Mouse (Mus musculus): ENCODE results near the gene Gemin8. TPM values are rescaled to one million over a fixed set of nuclear protein-coding genes. Genes with fewer than 3 reads are reported as not detected.

Gemin8 gene
- polyA plus RNA-seq, 1 experiment from 2014 or later = 9.1 TPM

DNA sequence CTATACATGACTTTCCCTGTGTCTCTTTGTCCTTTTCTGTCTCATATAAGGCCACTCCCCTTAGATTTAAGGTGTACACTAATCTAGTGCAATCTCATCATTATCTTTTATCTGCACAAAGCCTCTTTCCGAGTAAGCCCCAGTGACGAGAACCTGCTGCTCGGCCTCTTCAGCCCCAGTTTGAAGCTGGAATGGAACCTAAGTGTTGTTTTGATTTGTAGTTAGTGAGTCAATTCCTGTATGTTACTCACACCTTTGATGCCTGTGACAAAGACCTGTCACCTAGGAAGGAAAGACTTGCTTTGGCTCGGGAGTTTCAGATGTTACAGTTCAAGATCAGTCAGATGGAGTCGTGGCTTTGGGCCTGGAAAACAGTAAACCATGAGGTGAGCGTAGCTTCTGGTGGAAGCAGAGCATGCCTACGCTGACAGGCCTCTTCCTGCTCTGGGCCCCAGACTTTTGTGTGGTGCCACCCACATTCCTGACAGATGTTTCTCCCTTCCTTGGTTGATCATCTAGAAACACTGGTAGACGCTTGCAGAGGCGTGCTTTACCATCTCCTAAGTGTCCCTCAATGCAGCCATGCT, 15.2 kb downstream of the Gemin8 start:
- no peak overlapping the region for H3K9ac ChIP-seq
- no peaks in the 10 kb centered on the region for H3K4me1 ChIP-seq
- no peak overlapping the region for H3K4me2 ChIP-seq
- no peaks in the 10 kb centered on the region for H3K27me3 ChIP-seq (replicated peaks)
- no peak for ATAC-seq
- no peak overlapping the region for H3K4me3 ChIP-seq
- no peak overlapping the region for H3K27ac ChIP-seq
- 81% methylated on average over 9 of the region's 9 CpGs for WGBS (ENCODE audit: insufficient replicate concordance)
- no peaks in the 10 kb centered on the region for H3K9me3 ChIP-seq (replicated peaks)
- H3K36me3 ChIP-seq = 0 out of 2 replicates have a peak, but pooled peaks cover 5% of the 10 kb centered on the region

DNA sequence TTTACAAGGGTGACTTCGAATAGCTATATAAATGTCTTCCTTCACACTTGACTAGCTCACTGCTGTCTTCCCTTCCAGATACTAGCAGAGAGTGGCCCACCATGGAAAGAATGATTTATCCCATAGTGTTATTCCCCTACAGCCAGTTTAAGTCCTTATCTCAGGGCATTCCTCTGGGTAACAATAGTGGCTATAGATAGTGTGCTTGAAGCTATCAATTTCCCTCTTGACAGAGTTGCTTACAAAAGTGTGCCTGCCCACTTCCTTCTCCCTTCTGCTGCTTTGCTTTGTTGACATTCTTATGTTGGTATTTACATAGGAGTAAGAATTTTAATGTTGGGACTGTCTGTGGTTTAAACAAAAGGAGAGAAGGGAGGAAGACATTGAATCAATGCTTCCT, 17.5 kb downstream of the Gemin8 start:
- Histone ChIP-seq H3K9ac (no peak overlapping the region), H3K27ac (no peak overlapping the region), H3K4me3 (no peak overlapping the region), H3K36me3 (peaks cover 5% of the 10 kb centered on the region; the same call in 1 of the 2 replicates), H3K9me3 (replicated peaks) (no peaks in the 10 kb centered on the region), H3K4me1 (no peaks in the 10 kb centered on the region), H3K27me3 (replicated peaks) (no peaks in the 10 kb centered on the region), H3K4me2 (no peak overlapping the region)
- no peak for ATAC-seq
- WGBS (ENCODE audit: insufficient replicate concordance) = 38% methylated on average over 1 of the region's 1 CpGs

DNA sequence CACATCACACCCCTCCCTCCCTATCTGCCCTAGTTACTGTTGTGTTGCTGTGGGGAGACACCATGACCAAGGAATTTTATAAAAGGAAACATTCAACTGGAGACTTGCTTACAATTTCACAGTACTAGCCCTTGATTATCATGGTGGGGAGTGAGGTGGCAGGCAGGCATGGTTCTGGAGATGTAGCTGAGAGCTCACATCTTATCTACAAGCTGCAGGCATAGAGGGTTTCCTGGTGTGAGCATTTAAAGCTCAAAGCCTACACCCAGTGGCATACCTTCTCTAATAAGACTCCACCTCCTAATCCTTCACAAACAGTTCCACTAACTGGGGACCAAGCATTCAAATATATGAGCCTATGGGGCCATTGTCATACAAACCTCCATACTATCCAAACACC, 26.1 kb downstream of the Gemin8 start:
- no peak overlapping the region for H3K4me3 ChIP-seq
- no peak overlapping the region for H3K27ac ChIP-seq
- no peak overlapping the region for H3K4me2 ChIP-seq
- H3K9me3 ChIP-seq (replicated peaks) = no peaks in the 10 kb centered on the region
- no peaks in the 10 kb centered on the region for H3K27me3 ChIP-seq (replicated peaks)
- H3K36me3 ChIP-seq = peaks cover 6% of the 10 kb centered on the region; the same call in 1 of the 2 replicates
- peak; percentile 80 for ATAC-seq
- no peaks in the 10 kb centered on the region for H3K4me1 ChIP-seq
- H3K9ac ChIP-seq = no peak overlapping the region

DNA sequence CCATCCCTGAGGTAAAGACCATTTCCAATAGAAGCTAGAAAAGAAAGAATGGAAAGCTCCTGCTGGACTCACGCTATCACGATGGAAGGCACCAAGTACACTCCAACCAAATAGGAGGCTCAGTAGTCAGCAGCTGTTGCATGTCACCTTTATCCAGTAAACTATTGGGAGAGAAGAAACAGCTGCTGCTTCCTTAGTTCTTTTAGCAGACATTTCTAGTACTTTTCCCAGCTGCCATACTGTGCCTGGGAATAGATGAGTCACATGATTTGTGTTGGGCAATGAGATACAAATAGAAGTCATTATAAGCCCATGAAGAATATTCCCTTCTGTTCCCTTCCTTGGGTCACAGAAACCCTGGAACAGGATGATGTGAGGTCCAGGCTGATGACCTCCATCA, 28.0 kb downstream of the Gemin8 start:
- H3K9ac ChIP-seq = no peak overlapping the region
- H3K4me2 ChIP-seq = no peak overlapping the region
- ATAC-seq = no peak
- no peaks in the 10 kb centered on the region for H3K4me1 ChIP-seq
- H3K9me3 ChIP-seq (replicated peaks) = no peaks in the 10 kb centered on the region
- H3K36me3 ChIP-seq = 0 out of 2 replicates have a peak, but pooled peaks cover 4% of the 10 kb centered on the region
- H3K27me3 ChIP-seq (replicated peaks) = no peaks in the 10 kb centered on the region
- no peak overlapping the region for H3K27ac ChIP-seq
- 85% methylated on average over 2 of the region's 2 CpGs for WGBS (ENCODE audit: insufficient replicate concordance)
- no peak overlapping the region for H3K4me3 ChIP-seq

DNA sequence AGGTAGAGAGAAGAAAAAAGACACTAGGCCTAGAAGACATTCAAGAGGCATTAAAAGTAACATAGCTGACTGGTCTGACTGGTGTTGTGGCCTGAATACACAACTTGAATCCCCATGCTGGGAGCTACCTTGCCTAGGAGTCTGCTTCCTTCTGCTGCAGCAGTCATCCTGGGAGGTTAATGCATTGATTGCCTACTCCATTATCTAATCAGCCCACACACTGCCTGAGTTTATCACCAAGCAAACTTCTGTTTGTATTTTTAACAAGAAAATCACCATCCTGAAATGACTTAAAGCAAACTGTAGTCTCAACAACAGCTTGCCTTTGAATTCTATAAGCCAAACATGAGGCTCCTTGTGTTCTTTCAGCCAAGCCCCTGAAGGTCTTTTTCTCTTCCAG, 29.6 kb downstream of the Gemin8 start:
- no peak overlapping the region for H3K9ac ChIP-seq

DNA sequence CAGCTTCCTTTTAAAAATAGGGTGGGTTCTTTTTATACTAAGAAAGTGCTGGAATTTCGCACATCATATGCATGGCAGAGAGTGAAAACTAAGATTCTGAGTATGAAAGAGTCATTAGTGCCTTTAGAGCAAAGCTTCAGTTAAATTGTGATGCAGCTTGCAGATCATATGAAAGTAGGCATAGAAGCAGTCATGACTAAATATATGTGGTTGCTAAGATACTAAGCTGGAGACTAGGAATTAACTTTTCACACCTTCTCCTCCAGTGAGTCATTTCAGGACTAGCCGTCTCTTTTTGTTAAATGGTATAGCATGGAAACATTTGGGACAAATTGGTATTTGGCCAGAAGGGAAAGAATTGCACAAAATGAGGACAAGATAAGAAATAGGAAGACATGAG, 44.3 kb downstream of the Gemin8 start:
- Histone ChIP-seq H3K27ac (no peak overlapping the region), H3K36me3 (no peaks in the 10 kb centered on the region), H3K4me3 (no peak overlapping the region), H3K4me2 (no peak overlapping the region), H3K9me3 (replicated peaks) (no peaks in the 10 kb centered on the region), H3K4me1 (no peaks in the 10 kb centered on the region), H3K27me3 (replicated peaks) (0 out of 2 replicates have a peak, but pooled peaks cover 12% of the 10 kb centered on the region), H3K9ac (no peak overlapping the region)
- ATAC-seq = no peak
- WGBS (ENCODE audit: insufficient replicate concordance) = 63% methylated on average over 2 of the region's 2 CpGs

More for the DNA sequence above, 29.6 kb downstream of the Gemin8 start:
- Histone ChIP-seq H3K36me3 (0 out of 2 replicates have a peak, but pooled peaks cover 4% of the 10 kb centered on the region), H3K27me3 (replicated peaks) (no peaks in the 10 kb centered on the region), H3K9me3 (replicated peaks) (no peaks in the 10 kb centered on the region), H3K4me1 (no peaks in the 10 kb centered on the region), H3K4me3 (no peak overlapping the region), H3K4me2 (no peak overlapping the region), H3K27ac (no peak overlapping the region)
- ATAC-seq = no peak

DNA sequence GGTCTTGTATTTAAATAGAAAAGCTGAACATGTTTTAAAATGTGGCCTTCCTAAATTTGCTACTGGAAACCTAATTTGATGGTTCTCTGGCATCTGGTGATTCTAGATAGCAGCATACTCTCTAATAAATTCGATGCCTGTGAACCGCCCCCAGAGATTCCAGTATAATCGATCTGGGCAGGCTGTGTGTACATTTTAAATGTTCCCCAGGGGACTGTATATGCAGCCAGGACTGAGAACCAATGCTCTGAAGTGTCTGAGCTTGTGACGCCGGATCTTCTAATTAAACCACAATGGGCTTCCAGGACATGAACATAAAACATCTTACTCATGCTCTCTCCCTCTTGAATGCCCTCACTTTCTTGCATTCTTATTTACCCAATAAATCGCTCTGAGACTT, 46.0 kb downstream of the Gemin8 start:
- H3K9me3 ChIP-seq (replicated peaks) = no peaks in the 10 kb centered on the region
- H3K4me2 ChIP-seq = no peak overlapping the region
- H3K9ac ChIP-seq = no peak overlapping the region
- H3K36me3 ChIP-seq = no peaks in the 10 kb centered on the region
- H3K27me3 ChIP-seq (replicated peaks) = 0 out of 2 replicates have a peak, but pooled peaks cover 12% of the 10 kb centered on the region
- WGBS (ENCODE audit: insufficient replicate concordance) = 71% methylated on average over 6 of the region's 6 CpGs
- no peak overlapping the region for H3K27ac ChIP-seq
- H3K4me1 ChIP-seq = no peaks in the 10 kb centered on the region
- ATAC-seq = no peak
- H3K4me3 ChIP-seq = no peak overlapping the region

DNA sequence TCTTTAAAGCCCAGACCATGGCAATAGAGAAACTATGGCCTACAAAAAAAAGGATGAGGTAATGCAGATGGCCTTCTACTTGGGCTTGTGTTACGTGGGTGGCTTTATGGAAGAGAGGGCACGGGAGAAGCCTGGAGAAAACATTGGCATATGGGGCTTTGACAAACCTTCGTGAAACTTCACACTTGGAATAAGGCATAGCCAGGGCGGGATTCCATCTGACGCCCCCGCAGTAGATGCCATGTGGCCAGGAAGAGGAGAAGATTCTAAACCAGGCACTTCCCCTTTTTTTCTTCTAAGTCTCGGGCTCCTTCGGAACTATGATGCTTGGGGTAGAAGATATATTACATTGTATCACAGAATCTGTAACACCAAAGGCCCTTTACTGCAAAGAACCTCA, 46.5 kb downstream of the Gemin8 start:
- Histone ChIP-seq H3K9ac (no peak overlapping the region), H3K27ac (no peak overlapping the region), H3K4me2 (no peak overlapping the region), H3K36me3 (no peaks in the 10 kb centered on the region), H3K4me1 (no peaks in the 10 kb centered on the region), H3K9me3 (replicated peaks) (no peaks in the 10 kb centered on the region), H3K27me3 (replicated peaks) (0 out of 2 replicates have a peak, but pooled peaks cover 12% of the 10 kb centered on the region), H3K4me3 (no peak overlapping the region)
- ATAC-seq = no peak
- 53% methylated on average over 8 of the region's 8 CpGs for WGBS (ENCODE audit: insufficient replicate concordance)

DNA sequence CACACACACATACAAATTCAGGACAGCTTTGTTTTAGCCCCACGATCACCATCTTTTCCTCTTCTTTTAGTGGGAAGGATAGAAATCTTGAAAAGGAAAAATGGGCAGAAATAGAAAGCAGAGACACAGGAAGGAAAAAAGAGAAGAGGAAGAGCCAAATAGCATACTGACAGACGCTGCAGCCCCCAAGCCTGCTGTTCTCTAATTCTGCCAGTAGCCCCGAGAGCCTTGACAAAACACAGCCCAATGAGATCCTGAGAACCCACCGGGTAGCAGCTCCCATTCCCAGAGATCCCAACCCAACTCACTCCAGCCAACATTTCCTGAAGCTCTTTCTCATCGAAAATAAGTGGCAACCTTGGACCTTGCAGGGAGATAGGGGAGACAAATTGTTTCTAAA, 49.1 kb downstream of the Gemin8 start:
- H3K36me3 ChIP-seq = no peaks in the 10 kb centered on the region
- no peaks in the 10 kb centered on the region for H3K9me3 ChIP-seq (replicated peaks)
- no peak overlapping the region for H3K4me2 ChIP-seq
- no peak overlapping the region for H3K27ac ChIP-seq
- no peak overlapping the region for H3K4me3 ChIP-seq
- no peak overlapping the region for H3K9ac ChIP-seq
- 20% methylated on average over 5 of the region's 5 CpGs for WGBS (ENCODE audit: insufficient replicate concordance)
- no peaks in the 10 kb centered on the region for H3K4me1 ChIP-seq
- 0 out of 2 replicates have a peak, but pooled peaks cover 3% of the 10 kb centered on the region for H3K27me3 ChIP-seq (replicated peaks)
- ATAC-seq = no peak

DNA sequence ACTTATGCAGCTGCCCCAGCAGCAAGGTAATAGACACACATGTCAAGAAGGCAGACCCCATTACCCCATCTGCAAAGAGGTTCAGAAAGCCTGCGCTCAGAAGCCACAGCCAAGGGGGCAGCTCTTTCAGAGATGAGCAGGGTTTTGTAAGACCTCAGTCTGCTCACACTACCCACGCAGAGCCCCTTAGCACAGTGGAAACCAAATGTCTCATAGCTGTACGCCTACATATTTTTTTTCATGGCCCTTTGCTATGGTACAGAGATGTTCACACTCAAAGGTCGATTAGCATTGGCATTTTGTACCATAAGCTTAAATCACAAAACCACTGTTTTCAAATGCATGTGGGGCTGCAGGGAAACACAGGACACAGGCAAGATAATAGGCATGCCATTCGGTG, 56.6 kb downstream of the Gemin8 start:
- WGBS (ENCODE audit: insufficient replicate concordance) = 63% methylated on average over 5 of the region's 5 CpGs
- H3K27me3 ChIP-seq (replicated peaks) = peaks cover 10% of the 10 kb centered on the region; the same call in 1 of the 2 replicates

DNA sequence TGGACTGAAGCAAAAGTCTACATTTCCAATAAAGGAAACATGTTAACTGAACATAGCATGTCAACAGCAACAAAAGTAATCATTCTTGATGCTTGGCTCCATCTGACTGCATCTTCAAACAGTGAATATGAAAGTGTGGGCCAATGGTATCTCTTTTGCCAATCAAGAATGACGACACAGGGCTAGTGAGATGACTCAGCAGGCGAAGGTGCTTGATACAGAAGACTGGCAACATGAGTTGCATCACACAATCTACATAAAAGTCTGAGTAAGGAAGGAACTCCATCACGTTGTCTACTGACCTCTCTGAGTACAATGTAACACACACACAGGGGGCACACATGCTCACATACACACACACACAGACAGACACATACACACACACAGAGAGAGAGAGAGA, 59.5 kb downstream of the Gemin8 start:
- ATAC-seq = no peak
- Histone ChIP-seq H3K27ac (no peak overlapping the region), H3K9ac (no peak overlapping the region), H3K36me3 (no peaks in the 10 kb centered on the region), H3K4me2 (no peak overlapping the region), H3K4me3 (no peak overlapping the region), H3K4me1 (no peaks in the 10 kb centered on the region), H3K27me3 (replicated peaks) (peaks cover 8% of the 10 kb centered on the region; the same call in 1 of the 2 replicates), H3K9me3 (replicated peaks) (no peaks in the 10 kb centered on the region)
- WGBS (ENCODE audit: insufficient replicate concordance) = 32% methylated on average over 3 of the region's 3 CpGs

More for the DNA sequence above, 56.6 kb downstream of the Gemin8 start:
- no peaks in the 10 kb centered on the region for H3K9me3 ChIP-seq (replicated peaks)
- no peak overlapping the region for H3K4me2 ChIP-seq
- no peak overlapping the region for H3K9ac ChIP-seq
- H3K27ac ChIP-seq = no peak overlapping the region
- no peak for ATAC-seq
- H3K4me3 ChIP-seq = no peak overlapping the region
- H3K36me3 ChIP-seq = no peaks in the 10 kb centered on the region
- H3K4me1 ChIP-seq = no peaks in the 10 kb centered on the region

DNA sequence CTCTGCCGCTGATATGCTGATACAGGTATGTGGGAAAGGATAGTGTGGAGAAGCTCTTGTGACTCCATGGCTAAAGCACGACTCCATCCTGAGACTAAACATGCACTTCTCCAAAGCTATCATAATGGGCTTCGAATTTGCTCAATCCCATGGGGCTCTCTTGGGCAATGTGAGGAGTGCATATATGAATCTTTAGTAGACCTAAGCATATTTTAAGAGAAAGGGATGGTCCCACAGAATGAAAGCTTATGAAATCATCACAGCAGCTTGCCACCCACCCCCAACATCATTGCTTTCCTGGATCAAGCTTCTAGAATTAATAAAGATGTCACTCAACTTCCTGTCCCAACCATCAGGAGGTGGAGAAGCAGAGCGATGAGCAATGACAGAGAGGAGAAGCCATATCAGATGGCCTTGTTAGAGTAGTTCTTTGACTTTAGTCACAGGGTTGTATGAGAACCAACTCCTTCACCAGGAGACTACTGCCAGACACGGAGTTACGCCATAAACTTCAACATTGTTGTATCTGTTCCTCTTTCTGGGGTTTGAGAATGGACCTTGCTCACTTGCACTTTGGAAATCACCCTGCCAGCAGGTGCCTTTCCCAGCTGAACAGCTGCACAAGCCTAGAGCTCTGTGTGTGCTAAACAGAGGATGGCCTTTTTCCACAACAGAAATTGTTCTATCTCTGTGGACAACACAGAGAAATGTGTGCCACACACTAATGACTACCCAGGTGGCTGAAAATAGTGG, 60.4 kb downstream of the Gemin8 start:
- H3K4me2 ChIP-seq = no peak overlapping the region
- no peak overlapping the region for H3K27ac ChIP-seq
- peaks cover 8% of the 10 kb centered on the region; the same call in 1 of the 2 replicates for H3K27me3 ChIP-seq (replicated peaks)
- 64% methylated on average over 6 of the region's 6 CpGs for WGBS (ENCODE audit: insufficient replicate concordance)
- H3K4me1 ChIP-seq = no peaks in the 10 kb centered on the region
- no peak for ATAC-seq
- H3K9ac ChIP-seq = no peak overlapping the region
- H3K9me3 ChIP-seq (replicated peaks) = no peaks in the 10 kb centered on the region
- no peak overlapping the region for H3K4me3 ChIP-seq
- no peaks in the 10 kb centered on the region for H3K36me3 ChIP-seq

Measured in liver, embryonic 12.5 days (tissue).